Mouse (Mus musculus) MEL (cell line): ENCODE measurements at regions not wholly inside any gene's neighbourhood (a gene's known extent, or its start where the extent isn't known, plus 50 kb on each side); places are given as distances from the start of the nearest gene placed in this dataset.

Experiments used
- DNase-seq: peaks from one replicate; pipeline ENCODE4 v3.0.0; 2011; ENCODE audit warnings: low read depth, low spot score
- H3K27ac ChIP-seq: 2 replicates; pipeline ENCODE4 v1.5.1; 2012; ENCODE audit warnings: low read depth, mild to moderate bottlenecking, control low read depth, low read length, moderate library complexity; ENCODE audit not compliant: control insufficient read depth
- H3K27me3 ChIP-seq, 2 experiments: fragments of 150-350 bp in 1 of 2; sonication (generic) in 1 of 2; 2 replicates each; pipeline ENCODE4 v1.6.1; 2012; ENCODE audit warnings: low read length in 2 of 2, mild to moderate bottlenecking in 2 of 2, improper control_type of control experiment in 1 of 2, moderate library complexity in 1 of 2; ENCODE audit not compliant: insufficient read depth in 2 of 2, control insufficient read depth in 1 of 2
- H3K36me3 ChIP-seq, 2 experiments: 2 replicates each; pipeline ENCODE4 v1.6.1; 2012 to 2014; ENCODE audit warnings: low read length in 2 of 2, improper control_type of control experiment in 1 of 2, inconsistent platforms in 1 of 2, mild to moderate bottlenecking in 1 of 2; ENCODE audit not compliant: insufficient read depth in 2 of 2, control insufficient read depth in 1 of 2
- H3K4me1 ChIP-seq, 2 experiments: fragments of 150-350 bp in 1 of 2; sonication (generic) in 1 of 2; 2 replicates each; pipeline ENCODE4 v1.6.1; 2012; ENCODE audit warnings: low read length in 2 of 2, improper control_type of control experiment in 1 of 2, mild to moderate bottlenecking in 1 of 2; ENCODE audit not compliant: insufficient read depth in 2 of 2, control insufficient read depth in 1 of 2
- H3K4me3 ChIP-seq, 2 experiments: fragments of 150-350 bp in 1 of 2; sonication (generic) in 1 of 2; 2 replicates each; pipeline ENCODE4 v1.5.1; 2012; ENCODE audit warnings: low read depth in 2 of 2, low read length in 2 of 2, mild to moderate bottlenecking in 2 of 2, moderate library complexity in 2 of 2, control low read depth in 1 of 2, improper control_type of control experiment in 1 of 2; ENCODE audit not compliant: control insufficient read depth in 1 of 2, insufficient read depth in 1 of 2
- H3K79me2 ChIP-seq: 2 replicates; pipeline ENCODE4 v1.6.1; 2012; ENCODE audit warnings: mild to moderate bottlenecking, low read length, moderate library complexity; ENCODE audit not compliant: control insufficient read depth, poor library complexity, insufficient read depth
- H3K9ac ChIP-seq: 2 replicates; pipeline ENCODE4 v1.6.1; 2012; ENCODE audit warnings: low read depth, mild to moderate bottlenecking, control low read depth, low read length, moderate library complexity; ENCODE audit not compliant: control insufficient read depth, poor library complexity, severe bottlenecking
- H3K9me3 ChIP-seq: fragments of 150-350 bp; sonication (generic); replicated peaks from 2 replicates; pipeline ENCODE4 v1.6.1; 2012; ENCODE audit warnings: mild to moderate bottlenecking, low read length, improper control_type of control experiment, moderate library complexity; ENCODE audit not compliant: insufficient read depth
- BHLHE40 ChIP-seq: IDR thresholded peaks from 2 replicates; pipeline ENCODE4 v1.6.1; 2012; ENCODE audit warnings: low read depth, mild to moderate bottlenecking, inconsistent platforms, low read length, improper control_type of control experiment, borderline replicate concordance
- CTCF ChIP-seq, 3 experiments: IDR thresholded peaks in 2 of 3; conservative IDR thresholded peaks in 1 of 3; 2 replicates each; pipeline ENCODE4 v1.5.1; 2011 to 2012; ENCODE audit warnings: low read length in 3 of 3, low read depth in 2 of 3, mild to moderate bottlenecking in 2 of 3, improper control_type of control experiment in 1 of 3, inconsistent platforms in 1 of 3, mixed read lengths in 1 of 3, moderate library complexity in 1 of 3; ENCODE audit not compliant: control insufficient read depth in 1 of 3, insufficient read depth in 1 of 3, poor library complexity in 1 of 3, severe bottlenecking in 1 of 3
- E2F4 ChIP-seq: IDR thresholded peaks from 2 replicates; pipeline ENCODE4 v1.6.1; 2011; ENCODE audit warnings: low read depth, low read length, improper control_type of control experiment, borderline replicate concordance
- JUND ChIP-seq: IDR thresholded peaks from 2 replicates; pipeline ENCODE4 v1.6.1; 2011; ENCODE audit warnings: low read depth, mild to moderate bottlenecking, improper control_type of control experiment, low read length
- KAT2A ChIP-seq: conservative IDR thresholded peaks from 2 replicates; pipeline ENCODE4 v1.6.1; 2012; ENCODE audit warnings: low read depth, low read length, improper control_type of control experiment, inconsistent platforms
- MAFK ChIP-seq: IDR thresholded peaks from 2 replicates; pipeline ENCODE4 v1.6.1; 2011; ENCODE audit warnings: low read depth, mild to moderate bottlenecking, low read length, improper control_type of control experiment, borderline replicate concordance
- MAX ChIP-seq: IDR thresholded peaks from 2 replicates; pipeline ENCODE4 v1.6.1; 2011; ENCODE audit warnings: low read length, improper control_type of control experiment
- MEF2A ChIP-seq: IDR thresholded peaks from 2 replicates; pipeline ENCODE4 v1.6.1; 2014; ENCODE audit warnings: low read depth, mild to moderate bottlenecking, inconsistent platforms, low read length, improper control_type of control experiment; ENCODE audit not compliant: poor library complexity, insufficient replicate concordance, severe bottlenecking; ENCODE audit errors: extremely low read depth
- MXI1 ChIP-seq: IDR thresholded peaks from 2 replicates; pipeline ENCODE4 v1.6.1; 2011; ENCODE audit warnings: mild to moderate bottlenecking, low read depth, low read length, improper control_type of control experiment
- MYC ChIP-seq: IDR thresholded peaks from 2 replicates; pipeline ENCODE4 v1.6.1; 2011; ENCODE audit warnings: low read depth, mild to moderate bottlenecking, low read length, improper control_type of control experiment, moderate library complexity
- RCOR1 ChIP-seq: IDR thresholded peaks from 2 replicates; pipeline ENCODE4 v1.6.1; 2012; ENCODE audit warnings: low read depth, mild to moderate bottlenecking, inconsistent platforms, low read length, improper control_type of control experiment
- SMC3 ChIP-seq: IDR thresholded peaks from 2 replicates; pipeline ENCODE4 v1.6.1; 2011; ENCODE audit warnings: low read depth, low read length, improper control_type of control experiment
- TAL1 ChIP-seq: IDR thresholded peaks from 2 replicates; pipeline ENCODE4 v1.6.1; 2012; ENCODE audit warnings: mild to moderate bottlenecking, inconsistent platforms, low read length, moderate library complexity, mixed read lengths
- TBP ChIP-seq: IDR thresholded peaks from 2 replicates; pipeline ENCODE4 v1.8.0; 2011; ENCODE audit warnings: low read depth, low read length, improper control_type of control experiment
- TCF12 ChIP-seq: IDR thresholded peaks from 2 replicates; pipeline ENCODE4 v1.6.1; 2014; ENCODE audit warnings: low read depth, mild to moderate bottlenecking, inconsistent platforms, low read length, improper control_type of control experiment, moderate library complexity
- UBTF ChIP-seq: IDR thresholded peaks from 2 replicates; pipeline ENCODE4 v1.6.1; 2012; ENCODE audit warnings: low read depth, mild to moderate bottlenecking, inconsistent platforms, low read length, improper control_type of control experiment, moderate library complexity, borderline replicate concordance; ENCODE audit not compliant: insufficient read depth
- ZC3H11A ChIP-seq: IDR thresholded peaks from 2 replicates; pipeline ENCODE4 v1.6.1; 2012; ENCODE audit warnings: low read depth, mild to moderate bottlenecking, inconsistent platforms, low read length, improper control_type of control experiment
- ZMIZ1 ChIP-seq: IDR thresholded peaks from 2 replicates; pipeline ENCODE4 v1.6.1; 2012; ENCODE audit warnings: low read depth, mild to moderate bottlenecking, inconsistent platforms, low read length, improper control_type of control experiment, moderate library complexity

DNA sequence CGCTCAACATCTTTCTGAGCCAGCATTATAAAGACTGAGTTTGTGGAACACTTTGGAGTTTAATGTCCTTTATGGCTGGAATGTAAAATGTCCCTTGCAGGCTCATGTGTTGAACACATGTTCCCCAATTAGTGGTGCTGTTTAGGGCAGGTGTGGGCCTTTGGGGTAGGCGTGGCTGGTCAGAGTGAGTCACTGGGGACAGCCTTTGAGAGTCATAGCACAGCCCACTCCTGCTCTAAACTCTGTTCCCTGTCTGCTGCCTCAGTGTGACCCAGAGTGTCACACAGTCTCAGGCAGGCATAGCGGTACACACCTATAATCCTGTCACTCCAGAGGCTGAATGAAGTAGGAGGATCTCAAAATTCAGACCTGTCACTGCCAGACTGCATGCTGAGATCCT is 78.8 kb downstream of the Gas1 start:
- no peaks in the 10 kb centered on the region for H3K9me3 ChIP-seq
- no peaks in the 10 kb centered on the region for H3K4me1 ChIP-seq
- no peak overlapping the region for H3K9ac ChIP-seq
- H3K4me3 ChIP-seq = no peak overlapping the region
- H3K79me2 ChIP-seq = no peaks in the 10 kb centered on the region
- H3K36me3 ChIP-seq = no peaks in the 10 kb centered on the region
- H3K27ac ChIP-seq = no peak overlapping the region
- no peak for TF ChIP-seq MYC
- TF ChIP-seq RCOR1 = no peak
- TF ChIP-seq TBP = no peak
- TF ChIP-seq ZC3H11A = no peak
- TF ChIP-seq ZMIZ1 = no peak
- no peak for TF ChIP-seq KAT2A
- no peak for TF ChIP-seq MAFK
- no peak for TF ChIP-seq UBTF
- no peak for DNase-seq
- no peaks in the 10 kb centered on the region for H3K27me3 ChIP-seq

GRCm38 (mm10) chr13:60097776-60098175 is 79.4 kb downstream of the Gas1 start:
- Histone ChIP-seq H3K36me3 (no peaks in the 10 kb centered on the region), H3K27me3 (no peaks in the 10 kb centered on the region), H3K4me1 (no peaks in the 10 kb centered on the region), H3K4me3 (no peak overlapping the region), H3K79me2 (no peaks in the 10 kb centered on the region), H3K27ac (no peak overlapping the region), H3K9ac (no peak overlapping the region), H3K9me3 (no peaks in the 10 kb centered on the region)
- no peak for DNase-seq
- TF ChIP-seq TCF12 (no peak), SMC3 (no peak), MXI1 (no peak)

- DNase-seq = no peak
- Histone ChIP-seq H3K4me3 (no peak overlapping the region), H3K27me3 (no peaks in the 10 kb centered on the region), H3K9me3 (no peaks in the 10 kb centered on the region), H3K79me2 (no peaks in the 10 kb centered on the region), H3K27ac (no peak overlapping the region), H3K4me1 (no peaks in the 10 kb centered on the region), H3K36me3 (no peaks in the 10 kb centered on the region), H3K9ac (no peak overlapping the region)
- TF ChIP-seq TBP (no peak), TAL1 (no peak), TCF12 (no peak), SMC3 (no peak), CTCF (IDR thresholded peaks at IDR 0.05 in 2 of 3, conservative IDR thresholded peaks at IDR 0.05 in 1 of 3; ENCODE audit: control insufficient read depth in 1 of 3, insufficient read depth in 1 of 3, low read depth in 2 of 3, low read length in 3 of 3, poor library complexity in 1 of 3, severe bottlenecking in 1 of 3) (no peak), KAT2A (no peak), JUND (no peak), MEF2A (no peak), BHLHE40 (no peak), ZC3H11A (no peak), MXI1 (no peak), E2F4 (no peak), MYC (no peak), MAX (no peak)
Observed at GRCm38 (mm10) chr13:60086657-60087056, 90.5 kb downstream of the Gas1 start.
